In the genomic region with DNA sequence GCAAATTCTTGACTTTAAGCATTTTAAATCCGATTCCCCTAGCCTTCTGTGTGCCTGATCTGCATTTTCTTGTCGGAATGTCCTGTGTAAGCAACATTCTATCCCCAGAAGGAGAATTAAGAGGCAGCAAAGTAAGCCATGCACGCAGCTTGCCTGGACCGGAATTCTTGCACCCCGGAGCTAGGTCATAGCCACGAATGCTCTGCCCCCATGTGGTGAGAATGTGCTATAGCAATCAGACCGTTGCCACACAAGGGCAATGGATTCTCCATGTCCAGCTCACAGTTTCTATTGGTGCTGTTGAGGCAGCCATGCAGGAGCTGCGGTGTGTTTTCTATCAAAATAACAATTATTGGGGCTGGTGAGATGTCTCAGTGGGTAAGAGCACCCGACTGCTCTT, we compare ENCODE assay signal across 9 mouse cellular contexts. TPM values are rescaled to one million over a fixed set of nuclear protein-coding genes. Genes with fewer than 3 reads are reported as not detected.
DNase-seq lines count a peak whose midpoint lies in the region; ATAC-seq and TF ChIP-seq lines count a peak whose summit lies in the region.
"Had no signal": no experiment of that assay in that cellular context is flagged by ENCODE, and none has a peak within 500 bp of the region (broad histone marks: within the 10 kb centered on the region; RNA-seq: fewer than 3 reads in every experiment).

No protein-coding gene starts in this region.

- TF ChIP-seq CTCF in liver, embryonic 14.5 days (IDR thresholded peaks at IDR 0.05; ENCODE audit: low read depth), result peak; percentile 95

- DNase-seq in B cell, adult 2 months, result peak; percentile 64 to 65
- peak; percentile 68 to 72 for DNase-seq in adrenal gland, adult 18-20 months (ENCODE audit: low spot score in 2 of 2)
- peak; percentile 94 for DNase-seq in embryo, embryonic 10.5 days (ENCODE audit: low spot score)
- peak; percentile 57 to 64 for DNase-seq in gastrocnemius, postnatal 36 days
- DNase-seq in liver, embryonic 14.5 days (ENCODE audit: low read depth in 3 of 3, low spot score in 3 of 3), result peak in 2 of 3 experiments; percentile 41 to 45
- DNase-seq in testis, postnatal 10 days (ENCODE audit: low spot score), result peak; percentile 84

- peak overlapping the region; percentile 25 for H3K4me2 ChIP-seq in kidney, embryonic 16.5 days (replicated peaks; ENCODE audit: low read depth, low read length)
- no peak overlapping the region for H3K4me2 ChIP-seq in liver, embryonic 14.5 days (ENCODE audit: low read depth)

- 6% methylated on average over 9 of the region's 9 CpGs for WGBS in kidney, embryonic 16.5 days
- WGBS in liver, embryonic 14.5 days (ENCODE audit: insufficient replicate concordance), result 6% methylated on average over 9 of the region's 9 CpGs

- peaks cover 18% of the 10 kb centered on the region for H3K4me1 ChIP-seq in kidney, embryonic 16.5 days (ENCODE audit: insufficient read depth, low read length)
- peaks cover 8 to 17% of the 10 kb centered on the region in 2 experiments for H3K4me1 ChIP-seq in liver, embryonic 14.5 days (replicated peaks; ENCODE audit: control insufficient read depth in 2 of 2, insufficient read depth in 2 of 2, low read length in 1 of 2)

- no peaks in the 10 kb centered on the region for H3K9me3 ChIP-seq in kidney, embryonic 16.5 days (ENCODE audit: low read length)
- H3K9me3 ChIP-seq in liver, embryonic 14.5 days (ENCODE audit: control insufficient read depth, low read length), result no peaks in the 10 kb centered on the region

- no peaks in the 10 kb centered on the region for H3K27me3 ChIP-seq in kidney, embryonic 16.5 days (ENCODE audit: insufficient read depth, low read length)
- no peaks in the 10 kb centered on the region for H3K27me3 ChIP-seq in liver, embryonic 14.5 days (ENCODE audit: control insufficient read depth, insufficient read depth, low read length)

- H3K36me3 ChIP-seq in kidney, embryonic 16.5 days (ENCODE audit: insufficient read depth, low read length), result no peaks in the 10 kb centered on the region
- H3K36me3 ChIP-seq in liver, embryonic 14.5 days (replicated peaks; ENCODE audit: control insufficient read depth, insufficient read depth, low read depth), result no peaks in the 10 kb centered on the region

- ATAC-seq in kidney, embryonic 16.5 days (ENCODE audit: low FRiP score, low TSS enrichment), result peak; percentile 33; the same call in 1 of the 2 replicates
- no peak for ATAC-seq in liver, embryonic 14.5 days (ENCODE audit: insufficient read depth)
- ATAC-seq in neutrophil, adult 5-6 weeks (ENCODE audit: extremely low read depth, insufficient number of reproducible peaks, low FRiP score, poor library complexity, severe bottlenecking), result peak; percentile 36; the same call in 1 of the 2 replicates

- no peak overlapping the region for H3K9ac ChIP-seq in kidney, embryonic 16.5 days (replicated peaks; ENCODE audit: low read length)
- no peak overlapping the region for H3K9ac ChIP-seq in liver, embryonic 14.5 days (replicated peaks)

- no peak overlapping the region for H3K4me3 ChIP-seq in kidney, embryonic 16.5 days (ENCODE audit: low read length)
- H3K4me3 ChIP-seq in liver, embryonic 14.5 days (ENCODE audit: insufficient read depth in 1 of 2, low read depth in 2 of 2, low read length in 2 of 2), result no peak overlapping the region

- intact Hi-C loops in gastrocnemius, postnatal 36 days (cut with DNase I), result no loop called here

- H3K27ac ChIP-seq in kidney, embryonic 16.5 days (ENCODE audit: low read length), result no peak overlapping the region
- H3K27ac ChIP-seq in liver, embryonic 14.5 days, result no peak overlapping the region

- no peak for TF ChIP-seq EP300 in liver, embryonic 14.5 days (IDR thresholded peaks at IDR 0.05; ENCODE audit: low read depth)

RNA-seq across cellular contexts. Expression of gene Fam243, which starts 15.0 kb away (rescaled TPM):
- not detected for total RNA-seq in adrenal gland, adult 18-20 months (2021)
- not detected for total RNA-seq in gastrocnemius, postnatal 36 days (2021)
- polyA plus RNA-seq in kidney, embryonic 16.5 days (2015; fragmentation: Nextera tagmentation; extraction: Ambion mirVana), result 0.07 TPM in 1 of 2 replicates, not detected in the other
- 0.01 and 0.02 TPM in 2 replicates for polyA plus RNA-seq in liver, embryonic 14.5 days (2012; rRNA removed)
- polyA plus RNA-seq in liver, embryonic 14.5 days (2014; fragmentation: Nextera tagmentation; extraction: Ambion mirVana), result not detected in 2 replicates
- total RNA-seq in neutrophil, adult 5-6 weeks (2017), result not detected in 2 replicates

RNA-seq across cellular contexts. Expression of gene Kcne1, which starts 23.0 kb away (rescaled TPM):
- total RNA-seq in adrenal gland, adult 18-20 months (2021), result not detected
- not detected for total RNA-seq in gastrocnemius, postnatal 36 days (2021)
- polyA plus RNA-seq in kidney, embryonic 16.5 days (2015; fragmentation: Nextera tagmentation; extraction: Ambion mirVana), result 2.8 and 3.7 TPM in 2 replicates
- polyA plus RNA-seq in liver, embryonic 14.5 days (2012; rRNA removed), result not detected in 2 replicates
- not detected in 2 replicates for polyA plus RNA-seq in liver, embryonic 14.5 days (2014; fragmentation: Nextera tagmentation; extraction: Ambion mirVana)
- total RNA-seq in neutrophil, adult 5-6 weeks (2017), result not detected in 2 replicates

RNA-seq across cellular contexts. Expression of gene Smim11, which starts 35.2 kb away (rescaled TPM):
- total RNA-seq in adrenal gland, adult 18-20 months (2021), result 10 to 100 TPM; 61.5 TPM
- total RNA-seq in gastrocnemius, postnatal 36 days (2021), result 10 to 100 TPM; 52.2 to 67.4 TPM
- polyA plus RNA-seq in kidney, embryonic 16.5 days (2015; fragmentation: Nextera tagmentation; extraction: Ambion mirVana), result 101 and 110 TPM in 2 replicates
- 15.4 and 24.8 TPM in 2 replicates for polyA plus RNA-seq in liver, embryonic 14.5 days (2012; rRNA removed)
- polyA plus RNA-seq in liver, embryonic 14.5 days (2014; fragmentation: Nextera tagmentation; extraction: Ambion mirVana), result 53.1 and 58.9 TPM in 2 replicates
- 41.3 and 60.4 TPM in 2 replicates for total RNA-seq in neutrophil, adult 5-6 weeks (2017)

RNA-seq across cellular contexts. Expression of gene Kcne2, which starts 44.1 kb away (rescaled TPM):
- not detected for total RNA-seq in adrenal gland, adult 18-20 months (2021)
- total RNA-seq in gastrocnemius, postnatal 36 days (2021), result not detected
- 0.21 TPM in 1 of 2 replicates, not detected in the other for polyA plus RNA-seq in kidney, embryonic 16.5 days (2015; fragmentation: Nextera tagmentation; extraction: Ambion mirVana)
- not detected in 2 replicates for polyA plus RNA-seq in liver, embryonic 14.5 days (2012; rRNA removed)
- polyA plus RNA-seq in liver, embryonic 14.5 days (2014; fragmentation: Nextera tagmentation; extraction: Ambion mirVana), result not detected in 2 replicates
- total RNA-seq in neutrophil, adult 5-6 weeks (2017), result not detected in 2 replicates
- polyA plus RNA-seq: gonadal fat pad, adult 2 months had no signal

Comparison
In these comparisons a context has a peak if more than half of its experiments do, and no peak if none do; other contexts are left out.
1. DNase-seq: peak in every context shown above with its lines; median percentile 94 in embryo, embryonic 10.5 days; 84 in testis, postnatal 10 days; 70 in adrenal gland, adult 18-20 months; 64 in B cell, adult 2 months; 60 in gastrocnemius, postnatal 36 days; 43 in liver, embryonic 14.5 days.